Mouse (Mus musculus): ENCODE data around the gene Cab39l.

The Cab39l gene

GRCm38 (mm10) chr14:59513922-59514444 is 73.2 kb downstream of the Cab39l start:
- DNase-seq, result no peak

- DNase-seq, result no peak
Observed at GRCm38 (mm10) chr14:59525843-59526242, 85.1 kb downstream of the Cab39l start.

- DNase-seq, result no peak
Observed at GRCm38 (mm10) chr14:59530801-59531200, 90.0 kb downstream of the Cab39l start.

- no peak for DNase-seq
Observed at GRCm38 (mm10) chr14:59532986-59533385, 92.2 kb downstream of the Cab39l start.

- DNase-seq, result no peak
Observed at GRCm38 (mm10) chr14:59533908-59534307, 93.1 kb downstream of the Cab39l start.

- no peak for DNase-seq
Observed at GRCm38 (mm10) chr14:59537829-59538432, 97.2 kb downstream of the Cab39l start.

GRCm38 (mm10) chr14:59540230-59540629 is 99.5 kb downstream of the Cab39l start:
- DNase-seq, result no peak

- DNase-seq, result no peak
Observed at GRCm38 (mm10) chr14:59540761-59541160, 100.0 kb downstream of the Cab39l start.

- no peak for DNase-seq
Observed at GRCm38 (mm10) chr14:59543158-59543826, 102.5 kb downstream of the Cab39l start.

GRCm38 (mm10) chr14:59543956-59544355 is 103.2 kb downstream of the Cab39l start:
- no peak for DNase-seq

- no peak for DNase-seq
Observed at GRCm38 (mm10) chr14:59546162-59546880, 105.5 kb downstream of the Cab39l start.

GRCm38 (mm10) chr14:59547530-59547929 is 106.8 kb downstream of the Cab39l start:
- DNase-seq, result no peak

GRCm38 (mm10) chr14:59548532-59548931 is 107.8 kb downstream of the Cab39l start:
- DNase-seq, result no peak

GRCm38 (mm10) chr14:59549106-59549505 is 108.3 kb downstream of the Cab39l start:
- DNase-seq, result no peak

GRCm38 (mm10) chr14:59550841-59551240 is 110.1 kb downstream of the Cab39l start:
- DNase-seq, result no peak

GRCm38 (mm10) chr14:59551956-59552355 is 111.2 kb downstream of the Cab39l start:
- peak; percentile 28 for DNase-seq

- peak; percentile 41 for DNase-seq
Observed at GRCm38 (mm10) chr14:59554025-59554424, 113.3 kb downstream of the Cab39l start.

GRCm38 (mm10) chr14:59555018-59555417 is 114.2 kb downstream of the Cab39l start:
- DNase-seq, result no peak

GRCm38 (mm10) chr14:59555928-59556531 is 115.3 kb downstream of the Cab39l start:
- DNase-seq, result peak; percentile 77

- no peak for DNase-seq
Observed at GRCm38 (mm10) chr14:59557071-59557470, 116.3 kb downstream of the Cab39l start.

- no peak for DNase-seq
Observed at GRCm38 (mm10) chr14:59557886-59558285, 117.1 kb downstream of the Cab39l start.

GRCm38 (mm10) chr14:59566756-59567155 is 126.0 kb downstream of the Cab39l start:
- DNase-seq, result no peak

GRCm38 (mm10) chr14:59576385-59576784 is 135.6 kb downstream of the Cab39l start:
- no peak for DNase-seq

Data from embryo, embryonic 11 days (tissue).